Mouse (Mus musculus) embryonic facial prominence, embryonic 14.5 days (tissue): ENCODE measurements at regions not wholly inside any gene's neighbourhood (a gene's known extent, or its start where the extent isn't known, plus 50 kb on each side); places are given as distances from the start of the nearest gene placed in this dataset.

Experiments
- ATAC-seq: fragments of 200-750 bp; cut with Nextera tagmentation; 2 replicates; pipeline ENCODE4 v1.8.0; 2017; ENCODE audit warnings: low read depth, moderate number of reproducible peaks, moderate TSS enrichment
- DNase-seq: peaks from one replicate; pipeline ENCODE4 v3.0.0-alpha.2; 2015; ENCODE audit warnings: low spot score
- H3K27ac ChIP-seq: fragments of 300-500 bp; sonication (generic); replicated peaks from 2 replicates; pipeline ENCODE4 v1.5.1; 2014; ENCODE audit warnings: low read depth, mild to moderate bottlenecking, low read length, moderate library complexity
- H3K27me3 ChIP-seq: fragments of 300-500 bp; sonication (generic); replicated peaks from 2 replicates; pipeline ENCODE4 v1.6.1; 2014; ENCODE audit warnings: low read length; ENCODE audit not compliant: control insufficient read depth, insufficient read depth
- H3K36me3 ChIP-seq: fragments of 300-500 bp; sonication (generic); 2 replicates; pipeline ENCODE4 v1.6.1; 2014; ENCODE audit warnings: low read length, mixed read lengths; ENCODE audit not compliant: control insufficient read depth, insufficient read depth
- H3K4me1 ChIP-seq: fragments of 300-500 bp; sonication (generic); 2 replicates; pipeline ENCODE4 v1.6.1; 2014; ENCODE audit warnings: antibody characterized with exemption, low read length; ENCODE audit not compliant: control insufficient read depth, insufficient read depth
- H3K4me2 ChIP-seq: fragments of 300-500 bp; sonication (generic); 2 replicates; pipeline ENCODE4 v1.6.1; 2014; ENCODE audit warnings: low read depth, mild to moderate bottlenecking, low read length, moderate library complexity, mixed read lengths
- H3K4me3 ChIP-seq: fragments of 300-500 bp; sonication (generic); 2 replicates; pipeline ENCODE4 v1.5.1; 2014; ENCODE audit warnings: low read depth, mild to moderate bottlenecking, low read length
- H3K9ac ChIP-seq: fragments of 300-500 bp; sonication (generic); 2 replicates; pipeline ENCODE4 v1.6.1; 2014; ENCODE audit warnings: low read depth, mild to moderate bottlenecking, low read length, moderate library complexity, mixed read lengths
- H3K9me3 ChIP-seq: fragments of 300-500 bp; sonication (generic); 2 replicates; pipeline ENCODE4 v1.6.1; 2016; ENCODE audit warnings: low read length; ENCODE audit not compliant: control insufficient read depth
- WGBS: fragments of 180-500 bp; shearing (Covaris S2); extraction: QIAGEN DNeasy Blood & Tissue Kit; methylation state at CpG from one replicate; pipeline ENCODE4 v1.1.7; 2014; 5-methylcytosine and 5-hydroxymethylcytosine counted together

- Histone ChIP-seq H3K4me2 (no peak overlapping the region), H3K4me3 (no peak overlapping the region), H3K4me1 (no peaks in the 10 kb centered on the region), H3K27ac (no peak overlapping the region), H3K27me3 (no peaks in the 10 kb centered on the region), H3K36me3 (no peaks in the 10 kb centered on the region), H3K9me3 (no peaks in the 10 kb centered on the region), H3K9ac (no peak overlapping the region)
- ATAC-seq (no peak), DNase-seq (no peak)
- 91% methylated on average over 4 of the region's 4 CpGs for WGBS
These were observed 177.5 kb downstream of the Bcl11b start for GRCm38 (mm10) chr12:107825921-107826320.

GRCm38 (mm10) chr12:107831400-107832128, 171.8 kb downstream of the Bcl11b start:
- ATAC-seq (no peak), DNase-seq (no peak)
- Histone ChIP-seq H3K4me1 (no peaks in the 10 kb centered on the region), H3K4me2 (no peak overlapping the region), H3K4me3 (no peak overlapping the region), H3K9me3 (no peaks in the 10 kb centered on the region), H3K27me3 (no peaks in the 10 kb centered on the region), H3K27ac (no peak overlapping the region), H3K9ac (no peak overlapping the region), H3K36me3 (no peaks in the 10 kb centered on the region)
- 48% methylated on average over 9 of the region's 13 CpGs for WGBS

- H3K27me3 ChIP-seq = no peaks in the 10 kb centered on the region
- WGBS = 92% methylated on average over 8 of the region's 8 CpGs
- no peak overlapping the region for H3K4me3 ChIP-seq
- H3K9ac ChIP-seq = no peak overlapping the region
- no peaks in the 10 kb centered on the region for H3K9me3 ChIP-seq
- no peaks in the 10 kb centered on the region for H3K36me3 ChIP-seq
- H3K4me2 ChIP-seq = no peak overlapping the region
- no peaks in the 10 kb centered on the region for H3K4me1 ChIP-seq
- no peak overlapping the region for H3K27ac ChIP-seq
- ATAC-seq (no peak), DNase-seq (no peak)
These were observed 170.4 kb downstream of the Bcl11b start for GRCm38 (mm10) chr12:107833001-107833400.

GRCm38 (mm10) chr12:107834512-107834911, 168.9 kb downstream of the Bcl11b start:
- no peak for ATAC-seq
- no peaks in the 10 kb centered on the region for H3K27me3 ChIP-seq
- H3K9ac ChIP-seq = no peak overlapping the region
- H3K4me2 ChIP-seq = no peak overlapping the region
- no peaks in the 10 kb centered on the region for H3K4me1 ChIP-seq
- no peaks in the 10 kb centered on the region for H3K36me3 ChIP-seq
- no peaks in the 10 kb centered on the region for H3K9me3 ChIP-seq
- 84% methylated on average over 5 of the region's 5 CpGs for WGBS
- no peak for DNase-seq
- no peak overlapping the region for H3K4me3 ChIP-seq
- H3K27ac ChIP-seq = no peak overlapping the region

- DNase-seq = no peak
- no peak for ATAC-seq
- WGBS = 80% methylated on average over 12 of the region's 12 CpGs
- Histone ChIP-seq H3K9me3 (no peaks in the 10 kb centered on the region), H3K4me3 (no peak overlapping the region), H3K4me2 (no peak overlapping the region), H3K27ac (no peak overlapping the region), H3K27me3 (no peaks in the 10 kb centered on the region), H3K4me1 (no peaks in the 10 kb centered on the region), H3K9ac (no peak overlapping the region), H3K36me3 (no peaks in the 10 kb centered on the region)
These were observed 165.7 kb downstream of the Bcl11b start for GRCm38 (mm10) chr12:107837741-107838140.

- Histone ChIP-seq H3K4me2 (no peak overlapping the region), H3K4me3 (no peak overlapping the region), H3K36me3 (no peaks in the 10 kb centered on the region), H3K4me1 (no peaks in the 10 kb centered on the region), H3K9me3 (no peaks in the 10 kb centered on the region), H3K27me3 (no peaks in the 10 kb centered on the region), H3K9ac (no peak overlapping the region), H3K27ac (no peak overlapping the region)
- ATAC-seq (no peak), DNase-seq (no peak)
- 81% methylated on average over 5 of the region's 5 CpGs for WGBS
These were observed 158.8 kb downstream of the Bcl11b start for GRCm38 (mm10) chr12:107844631-107845030.

GRCm38 (mm10) chr12:107850591-107850990, 152.8 kb downstream of the Bcl11b start:
- no peak for DNase-seq
- Histone ChIP-seq H3K27me3 (no peaks in the 10 kb centered on the region), H3K4me2 (no peak overlapping the region), H3K27ac (no peak overlapping the region), H3K36me3 (no peaks in the 10 kb centered on the region), H3K9ac (no peak overlapping the region), H3K4me3 (no peak overlapping the region), H3K4me1 (no peaks in the 10 kb centered on the region), H3K9me3 (no peaks in the 10 kb centered on the region)
- ATAC-seq = no peak
- WGBS = 93% methylated on average over 7 of the region's 7 CpGs

GRCm38 (mm10) chr12:107852921-107853320, 150.5 kb downstream of the Bcl11b start:
- ATAC-seq = no peak
- no peaks in the 10 kb centered on the region for H3K36me3 ChIP-seq
- H3K4me3 ChIP-seq = no peak overlapping the region
- H3K4me2 ChIP-seq = no peak overlapping the region
- WGBS = 58% methylated on average over 7 of the region's 7 CpGs
- no peaks in the 10 kb centered on the region for H3K27me3 ChIP-seq
- H3K4me1 ChIP-seq = no peaks in the 10 kb centered on the region; the same call in 1 of the 2 replicates
- no peak overlapping the region for H3K9ac ChIP-seq
- no peak overlapping the region for H3K27ac ChIP-seq
- H3K9me3 ChIP-seq = no peaks in the 10 kb centered on the region
- DNase-seq = no peak

GRCm38 (mm10) chr12:107855547-107855946, 147.9 kb downstream of the Bcl11b start:
- H3K9me3 ChIP-seq = no peaks in the 10 kb centered on the region
- no peak overlapping the region for H3K9ac ChIP-seq
- DNase-seq (no peak), ATAC-seq (no peak)
- no peaks in the 10 kb centered on the region for H3K36me3 ChIP-seq
- 58% methylated on average over 4 of the region's 4 CpGs for WGBS
- H3K4me2 ChIP-seq = no peak overlapping the region
- no peak overlapping the region for H3K4me3 ChIP-seq
- H3K27ac ChIP-seq = no peak overlapping the region
- no peaks in the 10 kb centered on the region; the same call in 1 of the 2 replicates for H3K4me1 ChIP-seq
- no peaks in the 10 kb centered on the region for H3K27me3 ChIP-seq
